Mouse (Mus musculus) ovary, postnatal 14 days (tissue): ENCODE results near the gene Pbx1.

Experiments
- DNase-seq: peaks from one replicate; pipeline ENCODE4 v3.0.0; 2022; ENCODE audit warnings: low spot score

The Pbx1 gene

GRCm38 (mm10) chr1:168344262-168344661 is 87.8 kb downstream of the Pbx1 start:
- no peak for DNase-seq

- DNase-seq: no peak
Measured at GRCm38 (mm10) chr1:168342269-168342668, 89.8 kb downstream of the Pbx1 start.

GRCm38 (mm10) chr1:168341863-168342262 is 90.2 kb downstream of the Pbx1 start:
- DNase-seq: no peak

GRCm38 (mm10) chr1:168341368-168341767 is 90.7 kb downstream of the Pbx1 start:
- no peak for DNase-seq

GRCm38 (mm10) chr1:168336238-168336818 is 95.7 kb downstream of the Pbx1 start:
- no peak for DNase-seq

GRCm38 (mm10) chr1:168334831-168335574 is 97.1 kb downstream of the Pbx1 start:
- DNase-seq: no peak

- no peak for DNase-seq
Measured at GRCm38 (mm10) chr1:168332056-168332455, 100.0 kb downstream of the Pbx1 start.

- DNase-seq: no peak
Measured at GRCm38 (mm10) chr1:168328236-168328605, 103.8 kb downstream of the Pbx1 start.

GRCm38 (mm10) chr1:168327405-168328235 is 104.5 kb downstream of the Pbx1 start:
- no peak for DNase-seq

- DNase-seq: no peak
Measured at GRCm38 (mm10) chr1:168325786-168326185, 106.3 kb downstream of the Pbx1 start.

GRCm38 (mm10) chr1:168324306-168325085 is 107.6 kb downstream of the Pbx1 start:
- DNase-seq: no peak

GRCm38 (mm10) chr1:168323436-168324108 is 108.5 kb downstream of the Pbx1 start:
- DNase-seq: no peak

- DNase-seq: no peak
Measured at GRCm38 (mm10) chr1:168322892-168323291, 109.2 kb downstream of the Pbx1 start.

- no peak for DNase-seq
Measured at GRCm38 (mm10) chr1:168319695-168320094, 112.4 kb downstream of the Pbx1 start.

GRCm38 (mm10) chr1:168318899-168319469 is 113.1 kb downstream of the Pbx1 start:
- DNase-seq: no peak

GRCm38 (mm10) chr1:168313772-168314171 is 118.3 kb downstream of the Pbx1 start:
- DNase-seq: no peak

GRCm38 (mm10) chr1:168312710-168313447 is 119.2 kb downstream of the Pbx1 start:
- no peak for DNase-seq

- no peak for DNase-seq
Measured at GRCm38 (mm10) chr1:168309101-168309521, 123.0 kb downstream of the Pbx1 start.

GRCm38 (mm10) chr1:168307275-168308182 is 124.5 kb downstream of the Pbx1 start:
- no peak for DNase-seq
